22 mouse cellular contexts compared by ENCODE assay signal in genomic region chr6:134048965-134049364, GRCm38 (mm10). TPM values are rescaled to one million over a fixed set of nuclear protein-coding genes. Genes with fewer than 3 reads are reported as not detected.
DNase-seq lines count a peak whose midpoint lies in the region; ATAC-seq and TF ChIP-seq lines count a peak whose summit lies in the region.
"Had no signal": no experiment of that assay in that cellular context is flagged by ENCODE, and none has a peak within 500 bp of the region (broad histone marks: within the 10 kb centered on the region; RNA-seq: fewer than 3 reads in every experiment).

No protein-coding gene starts in this region.

- DNase-seq in heart, adult 11 months: peak; percentile 86
- DNase-seq in heart, embryonic 10.5 days (ENCODE audit: low spot score): no peak
- DNase-seq in spleen, adult 2 months (ENCODE audit: low read depth in 1 of 2, low spot score in 2 of 2): no peak
- DNase-seq in spleen, postnatal 10 days (ENCODE audit: low spot score in 2 of 2): no peak
- no peak for DNase-seq in thymus, postnatal 10 days (ENCODE audit: low spot score in 2 of 2)
- DNase-seq in adipocyte (ENCODE audit: low spot score): no peak
- DNase-seq in kidney, adult 8-10 months: no peak
- DNase-seq: adrenal gland, adult 8-10 months; B cell, adult 2 months; cerebellum, adult 18-20 months; cerebellum, adult 9-11 months; cerebellum, postnatal 36 days; gastrocnemius, adult 2 months; gastrocnemius, postnatal 25 days; heart, adult 18-20 months; heart, postnatal 14 days had no signal

- no peaks in the 10 kb centered on the region for H3K36me3 ChIP-seq in heart, embryonic 10.5 days
- no peaks in the 10 kb centered on the region for H3K36me3 ChIP-seq in spleen, adult 2 months (ENCODE audit: control insufficient read depth, insufficient read depth, low read length)
- H3K36me3 ChIP-seq: heart, embryonic 15.5 days; hindbrain, embryonic 15.5 days had no signal

- no peak for TF ChIP-seq CTCF in spleen, adult 2 months (IDR thresholded peaks at IDR 0.05; ENCODE audit: extremely low read depth, insufficient read depth, insufficient read length, insufficient replicate concordance)

- peak; percentile 68 for ATAC-seq in megakaryocyte, adult 5-6 weeks (ENCODE audit: poor library complexity, severe bottlenecking)
- ATAC-seq: forebrain, embryonic 14.5 days had no signal

- peaks cover 81% of the 10 kb centered on the region for H3K4me1 ChIP-seq in heart, embryonic 10.5 days
- peaks cover 21% of the 10 kb centered on the region; the same call in 1 of the 2 replicates for H3K4me1 ChIP-seq in spleen, adult 2 months (ENCODE audit: control insufficient read depth, insufficient read depth, insufficient read length)

- H3K27me3 ChIP-seq in heart, embryonic 10.5 days (ENCODE audit: insufficient read depth, poor library complexity, severe bottlenecking): no peaks in the 10 kb centered on the region
- H3K27me3 ChIP-seq in spleen, adult 2 months (ENCODE audit: control insufficient read depth, insufficient read depth, low read length): no peaks in the 10 kb centered on the region
- H3K27me3 ChIP-seq: heart, embryonic 15.5 days; hindbrain, embryonic 15.5 days had no signal

- TF ChIP-seq POLR2A in spleen, adult 2 months (IDR thresholded peaks at IDR 0.05; ENCODE audit: low read depth, low read length): no peak

- no peaks in the 10 kb centered on the region for H3K9me3 ChIP-seq in heart, embryonic 10.5 days
- H3K9me3 ChIP-seq: embryonic facial prominence, embryonic 10.5 days; G1E; heart, embryonic 15.5 days; hindbrain, embryonic 15.5 days had no signal

- H3K4me3 ChIP-seq in heart, embryonic 10.5 days: no peak overlapping the region
- no peak overlapping the region for H3K4me3 ChIP-seq in spleen, adult 2 months (ENCODE audit: extremely low read depth, insufficient read depth, insufficient read length)
- H3K4me3 ChIP-seq: embryonic facial prominence, embryonic 10.5 days; gastrocnemius, adult 2 months; heart, embryonic 15.5 days; hindbrain, embryonic 15.5 days had no signal

- no peak overlapping the region for H3K27ac ChIP-seq in heart, embryonic 10.5 days
- H3K27ac ChIP-seq in spleen, adult 2 months (ENCODE audit: insufficient read depth, low read length): 0 out of 2 replicates have a peak overlapping the region, but pooled peaks have one; percentile 17
- H3K27ac ChIP-seq: embryonic facial prominence, embryonic 10.5 days; gastrocnemius, adult 2 months; heart, embryonic 15.5 days; hindbrain, embryonic 15.5 days had no signal

- WGBS in heart, embryonic 10.5 days: 79% methylated on average over 6 of the region's 6 CpGs
- WGBS in spleen, adult 2 months: 68% methylated on average over 6 of the region's 6 CpGs

RNA-seq across cellular contexts. Expression of gene Etv6, which starts 13.5 kb away (rescaled TPM):
- polyA plus RNA-seq in heart, embryonic 10.5 days (2016; fragmentation: Nextera tagmentation; extraction: Ambion mirVana): 16.2 and 17.2 TPM in 2 replicates
- 21.6 and 35.2 TPM in 2 replicates for polyA plus RNA-seq in spleen, adult 2 months (2012; rRNA removed)
- 51.9 and 66.7 TPM in 2 replicates for total RNA-seq in megakaryocyte, adult 5-6 weeks (2015)
- total RNA-seq in megakaryocyte, adult 5-6 weeks (2017): 32.9 and 42.3 TPM in 2 replicates
